Mouse (Mus musculus): ENCODE results near the gene Intu. TPM values are rescaled to one million over a fixed set of nuclear protein-coding genes. Genes with fewer than 3 reads are reported as not detected.

Intu gene
- 1.0 and 1.3 TPM in 2 replicates for polyA plus RNA-seq (2015; fragmentation: Nextera tagmentation; extraction: Ambion mirVana)

GRCm38 (mm10) chr3:40531286-40532141 lies at the start of gene Intu:
Intu (plus strand) TSS chr3:40531286.

DNA sequence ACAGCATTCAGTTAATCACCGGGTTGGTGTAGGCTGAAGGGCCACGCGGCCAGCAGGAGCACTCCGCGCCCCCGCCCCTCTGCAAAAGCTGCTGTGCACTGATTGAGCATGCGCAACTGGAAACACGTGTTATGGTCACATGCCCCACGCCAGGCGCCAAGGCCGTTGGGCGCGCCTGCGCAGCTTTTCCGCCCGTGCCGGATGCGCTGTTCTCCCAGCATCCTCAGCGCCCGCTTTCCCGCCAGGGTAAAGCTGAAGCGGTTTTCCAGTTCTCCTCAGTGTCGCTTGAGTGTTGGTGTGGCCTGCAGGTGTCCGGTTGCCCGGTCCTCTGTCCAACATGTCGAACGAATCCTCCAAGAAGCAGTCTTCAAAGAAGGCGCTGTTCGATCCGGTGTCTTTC lies 177.6 kb downstream of the Intu start, which contains the start of gene Slc25a31:
Slc25a31 (plus strand) TSS at position 201 of the 400 bp plus-strand sequence.

DNA sequence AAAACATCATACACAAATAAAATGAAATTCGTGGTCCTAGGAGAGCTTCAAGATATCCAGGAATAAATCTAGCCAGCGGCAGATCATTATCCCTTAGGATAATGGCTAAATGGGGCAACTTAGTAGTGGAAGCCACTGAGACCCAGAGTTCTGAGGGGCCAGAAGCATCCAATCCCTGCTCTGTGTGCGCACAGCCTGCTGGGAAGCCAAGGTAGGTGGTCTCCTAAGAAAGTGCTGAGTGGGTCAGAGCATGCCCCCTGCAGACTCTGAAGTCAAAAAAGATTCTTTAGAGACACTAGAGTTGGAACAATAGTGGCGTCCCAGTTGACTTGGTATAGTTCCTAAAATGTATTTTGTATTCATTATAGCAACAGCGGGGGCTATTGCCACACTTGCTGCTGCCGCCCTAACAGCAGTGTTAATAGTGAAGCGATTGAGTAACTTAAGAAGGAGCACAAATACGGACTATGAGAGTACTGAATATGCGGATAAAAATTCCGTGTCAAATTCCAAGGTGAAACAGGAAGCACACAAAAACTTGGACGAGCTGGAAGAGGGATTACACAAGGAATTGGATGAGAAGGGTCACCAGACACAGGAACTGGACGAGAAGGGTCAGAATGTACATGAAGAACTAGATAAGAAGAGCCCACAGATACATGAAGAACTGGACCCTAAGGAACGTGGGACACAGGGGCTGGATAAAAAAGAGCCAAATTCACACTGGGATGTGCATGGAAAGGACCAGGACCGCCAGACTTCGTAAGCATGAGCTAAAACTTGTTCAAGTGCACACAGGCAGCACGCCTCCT lies 213.1 kb downstream of the Intu start, which contains the start of gene Hspa4l:
Hspa4l (plus strand) TSS at position 472 of the 812 bp plus-strand sequence.

Small RNA genes within 50 kb of the gene (microRNA-seq; reads per million reads assigned to microRNA genes)
- 0 reads per million in 2 experiments for gene Gm23810

Other genes with a start within 250 kb of the Intu start
- gene Slc25a31, start 177.6 kb downstream of the Intu start, polyA plus RNA-seq (2015; fragmentation: Nextera tagmentation; extraction: Ambion mirVana): 0.10 TPM in 1 of 2 replicates, not detected in the other
- gene Hspa4l, start 213.2 kb downstream of the Intu start, polyA plus RNA-seq (2015; fragmentation: Nextera tagmentation; extraction: Ambion mirVana): 5.7 and 6.5 TPM in 2 replicates

Measured in skeletal muscle tissue, postnatal 0 days (tissue).